ENCODE assay signal across 8 mouse cellular contexts in genomic region chr16:63856658-63857552, GRCm38 (mm10). TPM values are rescaled to one million over a fixed set of nuclear protein-coding genes. Genes with fewer than 3 reads are reported as not detected.
DNase-seq lines count a peak whose midpoint lies in the region; ATAC-seq and TF ChIP-seq lines count a peak whose summit lies in the region.

No protein-coding gene starts in this region.

- H3K36me3 ChIP-seq in E14TG2a.4 (ENCODE audit: insufficient read depth, low read length): no peaks in the 10 kb centered on the region
- H3K36me3 ChIP-seq in forebrain, embryonic 14.5 days (ENCODE audit: control insufficient read depth, insufficient read depth, low read length): no peaks in the 10 kb centered on the region
- H3K36me3 ChIP-seq in heart, postnatal 0 days (replicated peaks; ENCODE audit: control insufficient read depth, insufficient read depth, low read length): no peaks in the 10 kb centered on the region
- no peaks in the 10 kb centered on the region for H3K36me3 ChIP-seq in liver, embryonic 12.5 days
- H3K36me3 ChIP-seq in neural tube, embryonic 12.5 days: no peaks in the 10 kb centered on the region

- WGBS in forebrain, embryonic 14.5 days: 2% methylated on average over 33 of the region's 33 CpGs
- WGBS in heart, postnatal 0 days: 3% methylated on average over 32 of the region's 33 CpGs
- WGBS in liver, embryonic 12.5 days (ENCODE audit: insufficient replicate concordance): 3% methylated on average over 33 of the region's 33 CpGs
- WGBS in neural tube, embryonic 12.5 days: 3% methylated on average over 33 of the region's 33 CpGs

- peak overlapping the region; percentile 80 for H3K4me3 ChIP-seq in E14TG2a.4 (replicated peaks; ENCODE audit: low read length)
- H3K4me3 ChIP-seq in forebrain, embryonic 14.5 days (ENCODE audit: low read depth, low read length): peak overlapping the region; percentile 52
- H3K4me3 ChIP-seq in heart, postnatal 0 days (ENCODE audit: low read depth, low read length): peak overlapping the region; percentile 69
- H3K4me3 ChIP-seq in liver, embryonic 12.5 days: peak overlapping the region; percentile 40
- H3K4me3 ChIP-seq in neural tube, embryonic 12.5 days: peak overlapping the region; percentile 59

- peak; percentile 95 for ATAC-seq in forebrain, embryonic 14.5 days
- peak; percentile 92 for ATAC-seq in heart, postnatal 0 days (ENCODE audit: insufficient read depth, low read depth)
- ATAC-seq in liver, embryonic 12.5 days: peak; percentile 61; the same call in 1 of the 2 replicates
- ATAC-seq in neural tube, embryonic 12.5 days (ENCODE audit: low FRiP score, low read depth): peak; percentile 90

- H3K9me3 ChIP-seq in E14TG2a.4 (ENCODE audit: low read length): no peaks in the 10 kb centered on the region
- H3K9me3 ChIP-seq in forebrain, embryonic 14.5 days (replicated peaks; ENCODE audit: control insufficient read depth, low read length): no peaks in the 10 kb centered on the region
- no peaks in the 10 kb centered on the region for H3K9me3 ChIP-seq in heart, postnatal 0 days (replicated peaks; ENCODE audit: control insufficient read depth, low read length)
- H3K9me3 ChIP-seq in liver, embryonic 12.5 days (replicated peaks): no peaks in the 10 kb centered on the region
- H3K9me3 ChIP-seq in neural tube, embryonic 12.5 days: no peaks in the 10 kb centered on the region

- peak overlapping the region; percentile 82 for H3K9ac ChIP-seq in forebrain, embryonic 14.5 days (ENCODE audit: low read length)
- peak overlapping the region; percentile 64 for H3K9ac ChIP-seq in heart, postnatal 0 days (replicated peaks; ENCODE audit: low read depth, low read length)
- H3K9ac ChIP-seq in liver, embryonic 12.5 days: no peak overlapping the region
- peak overlapping the region; percentile 64 for H3K9ac ChIP-seq in neural tube, embryonic 12.5 days

- H3K4me2 ChIP-seq in forebrain, embryonic 14.5 days (ENCODE audit: low read length): peak overlapping the region; percentile 69
- peak overlapping the region; percentile 79 for H3K4me2 ChIP-seq in heart, postnatal 0 days (ENCODE audit: low read depth, low read length)
- peak overlapping the region; percentile 60 for H3K4me2 ChIP-seq in liver, embryonic 12.5 days
- H3K4me2 ChIP-seq in neural tube, embryonic 12.5 days (replicated peaks): peak overlapping the region; percentile 73

- H3K27me3 ChIP-seq in E14TG2a.4 (ENCODE audit: insufficient read depth, low read length): peaks cover 8% of the 10 kb centered on the region
- H3K27me3 ChIP-seq in forebrain, embryonic 14.5 days (replicated peaks; ENCODE audit: control insufficient read depth, insufficient read depth, low read length): no peaks in the 10 kb centered on the region
- H3K27me3 ChIP-seq in heart, postnatal 0 days (ENCODE audit: control insufficient read depth, insufficient read depth, low read length): no peaks in the 10 kb centered on the region
- H3K27me3 ChIP-seq in liver, embryonic 12.5 days (replicated peaks): peaks cover 17% of the 10 kb centered on the region
- no peaks in the 10 kb centered on the region for H3K27me3 ChIP-seq in neural tube, embryonic 12.5 days (replicated peaks)

- peaks cover 7% of the 10 kb centered on the region; the same call in 1 of the 2 replicates for H3K4me1 ChIP-seq in E14TG2a.4 (replicated peaks; ENCODE audit: low read depth, low read length)
- peaks cover 9% of the 10 kb centered on the region for H3K4me1 ChIP-seq in forebrain, embryonic 14.5 days (ENCODE audit: control insufficient read depth, insufficient read depth, low read length)
- H3K4me1 ChIP-seq in heart, postnatal 0 days (ENCODE audit: control insufficient read depth, insufficient read depth): no peaks in the 10 kb centered on the region
- H3K4me1 ChIP-seq in liver, embryonic 12.5 days: no peaks in the 10 kb centered on the region
- H3K4me1 ChIP-seq in neural tube, embryonic 12.5 days: peaks cover 4% of the 10 kb centered on the region; the same call in 1 of the 2 replicates

- no peak for TF ChIP-seq CTCF in E14TG2a.4 (conservative IDR thresholded peaks at IDR 0.05; ENCODE audit: low read length)
- TF ChIP-seq CTCF in heart, postnatal 0 days (IDR thresholded peaks at IDR 0.05; ENCODE audit: low read depth): peak; percentile 73

- peak; percentile 80 for DNase-seq in cerebellum, adult 11 months
- peak; percentile 92 for DNase-seq in forebrain, embryonic 14.5 days (ENCODE audit: low spot score)
- peak; percentile 82 for DNase-seq in heart, postnatal 0 days (ENCODE audit: low spot score)
- DNase-seq in kidney, postnatal 14 days: peak; percentile 76
- peak; percentile 62 for DNase-seq in urinary bladder, postnatal 25 days (ENCODE audit: low spot score)

- H3K27ac ChIP-seq in forebrain, embryonic 14.5 days (ENCODE audit: low read depth, low read length): peak overlapping the region; percentile 90
- peak overlapping the region; percentile 90 for H3K27ac ChIP-seq in heart, postnatal 0 days (ENCODE audit: low read depth)
- H3K27ac ChIP-seq in liver, embryonic 12.5 days: no peak overlapping the region
- peak overlapping the region; percentile 69 for H3K27ac ChIP-seq in neural tube, embryonic 12.5 days

- TF ChIP-seq EP300 in heart, postnatal 0 days (IDR thresholded peaks at IDR 0.05; ENCODE audit: low read depth): no peak

RNA-seq across cellular contexts. Expression of gene Epha3, which starts 7.1 kb away (rescaled TPM):
- polyA plus RNA-seq in forebrain, embryonic 14.5 days (2014; fragmentation: Nextera tagmentation; extraction: Ambion mirVana): 68.7 and 73.0 TPM in 2 replicates
- total RNA-seq in heart, postnatal 0 days (2014; rRNA removed; ENCODE audit: low replicate concordance): 3.1 and 3.4 TPM in 2 replicates
- 1.8 TPM in 2 replicates for polyA plus RNA-seq in heart, postnatal 0 days (2015; fragmentation: Nextera tagmentation; extraction: Ambion mirVana)
- polyA plus RNA-seq in liver, embryonic 12.5 days (2016; fragmentation: Nextera tagmentation; extraction: Ambion mirVana): 2.3 and 2.9 TPM in 2 replicates
- polyA plus RNA-seq in neural tube, embryonic 12.5 days (2016; fragmentation: Nextera tagmentation; extraction: Ambion mirVana): 57.1 and 61.9 TPM in 2 replicates

Comparison
In these comparisons a context has a peak if more than half of its experiments do, and no peak if none do; other contexts are left out.
1. RNA of gene Epha3, which starts 7.1 kb away (polyA plus RNA-seq): 68.7 to 73.0 TPM in forebrain, embryonic 14.5 days and 57.1 to 61.9 TPM in neural tube, embryonic 12.5 days; 2.3 to 2.9 TPM in liver, embryonic 12.5 days and 1.8 TPM in heart, postnatal 0 days; every median in the first group is over 10 times any median in the second.
2. Peak in every context shown above with its lines, with median percentiles within 50 percentile points of each other: H3K4me3 ChIP-seq, DNase-seq, ATAC-seq and H3K4me2 ChIP-seq.